Mouse (Mus musculus): ENCODE data around the gene Efl1. TPM values are rescaled to one million over a fixed set of nuclear protein-coding genes. Genes with fewer than 3 reads are reported as not detected.

Efl1 gene
- total and polyA plus RNA-seq, 3 experiments, result 12.6 to 15.6 TPM; not detected in 1

GRCm38 (mm10) chr7:82822528-82822927 is 174.1 kb downstream of the Efl1 start:
- TF ChIP-seq BHLHE40 (IDR thresholded peaks at IDR 0.05; ENCODE audit: borderline replicate concordance, low read depth, low read length) (no peak), SIN3A (IDR thresholded peaks at IDR 0.05; ENCODE audit: low read length) (no peak), MYB (IDR thresholded peaks at IDR 0.05; ENCODE audit: low read depth, low read length) (no peak), POLR2A (IDR thresholded peaks at IDR 0.05; ENCODE audit: control insufficient read depth in 1 of 2, insufficient read depth in 1 of 2, low read depth in 1 of 2, low read length in 2 of 2, poor library complexity in 1 of 2) (no peak), GABPA (IDR thresholded peaks at IDR 0.05; ENCODE audit: low read depth, low read length) (no peak), RCOR1 (IDR thresholded peaks at IDR 0.05; ENCODE audit: low read depth, low read length) (no peak), UBTF (IDR thresholded peaks at IDR 0.05; ENCODE audit: borderline replicate concordance, insufficient read depth, low read depth, low read length) (no peak), ETS1 (IDR thresholded peaks at IDR 0.05; ENCODE audit: low read depth, low read length) (no peak), ZKSCAN1 (IDR thresholded peaks at IDR 0.05; ENCODE audit: low read depth, low read length) (no peak), E2F4 (IDR thresholded peaks at IDR 0.05; ENCODE audit: borderline replicate concordance, low read depth, low read length) (no peak), ELF1 (IDR thresholded peaks at IDR 0.05; ENCODE audit: low read depth, low read length) (no peak), USF1 (IDR thresholded peaks at IDR 0.05; ENCODE audit: low read depth, low read length) (no peak), ZMIZ1 (IDR thresholded peaks at IDR 0.05; ENCODE audit: low read depth, low read length) (no peak), RAD21 (IDR thresholded peaks at IDR 0.05; ENCODE audit: low read depth, low read length) (no peak), TBP (IDR thresholded peaks at IDR 0.05; ENCODE audit: low read depth, low read length) (no peak), POLR2AphosphoS5 (IDR thresholded peaks at IDR 0.05; ENCODE audit: borderline replicate concordance, low read depth, low read length) (no peak), ZC3H11A (IDR thresholded peaks at IDR 0.05; ENCODE audit: low read depth, low read length) (no peak), HCFC1 (IDR thresholded peaks at IDR 0.05; ENCODE audit: low read depth, low read length) (no peak), MEF2A (IDR thresholded peaks at IDR 0.05; ENCODE audit: extremely low read depth, insufficient replicate concordance, low read depth, low read length, poor library complexity, severe bottlenecking) (no peak)
- no peaks in the 10 kb centered on the region for H3K4me1 ChIP-seq (ENCODE audit: control insufficient read depth in 1 of 2, insufficient read depth in 2 of 2, low read length in 2 of 2)
- H3K36me3 ChIP-seq (ENCODE audit: control insufficient read depth in 1 of 2, insufficient read depth in 2 of 2, low read length in 2 of 2), result no peaks in the 10 kb centered on the region
- H3K27ac ChIP-seq (ENCODE audit: control insufficient read depth, low read depth, low read length), result no peak overlapping the region
- no peak for DNase-seq (ENCODE audit: low read depth, low spot score)
- no peak overlapping the region for H3K9ac ChIP-seq (ENCODE audit: control insufficient read depth, low read depth, low read length, poor library complexity, severe bottlenecking)
- H3K4me3 ChIP-seq (ENCODE audit: control insufficient read depth in 1 of 2, insufficient read depth in 1 of 2, low read depth in 2 of 2, low read length in 2 of 2), result no peak overlapping the region
- H3K27me3 ChIP-seq (ENCODE audit: control insufficient read depth in 1 of 2, insufficient read depth in 2 of 2, low read length in 2 of 2), result no peaks in the 10 kb centered on the region
- no peaks in the 10 kb centered on the region for H3K9me3 ChIP-seq (replicated peaks; ENCODE audit: insufficient read depth, low read length)
- H3K79me2 ChIP-seq (ENCODE audit: control insufficient read depth, insufficient read depth, low read length, poor library complexity), result no peaks in the 10 kb centered on the region

Other genes with a start within 250 kb of the Efl1 start
- gene Saxo2, start 86 bp upstream of the Efl1 start, total RNA-seq (2012; rRNA removed), result 0.85 and 1.5 TPM in 2 replicates
- 1 to 10 TPM in 1 of 2 experiments, not detected in 1; 2.7 TPM for gene Saxo2, start 86 bp upstream of the Efl1 start, polyA plus RNA-seq (2012; ENCODE audit: insufficient read depth in 1 of 2, insufficient read length in 2 of 2, low read depth in 1 of 2, low replicate concordance in 2 of 2, missing spikeins in 1 of 2)
- 1.7 and 2.0 TPM in 2 replicates for gene Mex3b, start 218.7 kb downstream of the Efl1 start, total RNA-seq (2012; rRNA removed)
- gene Mex3b, start 218.7 kb downstream of the Efl1 start, polyA plus RNA-seq (2012; ENCODE audit: insufficient read depth in 1 of 2, insufficient read length in 2 of 2, low read depth in 1 of 2, low replicate concordance in 2 of 2, missing spikeins in 1 of 2), result 1 to 10 TPM in 1 of 2 experiments, not detected in 1; 4.2 TPM

All from MEL (cell line).